Mouse (Mus musculus) C2C12 (cell line): Measurements from ENCODE around the gene Ndufa12.

Experiments used
- CTCF ChIP-seq: IDR thresholded peaks from one replicate; pipeline ENCODE4 v1.5.1; 2011; ENCODE audit not compliant: control insufficient read depth, insufficient read depth, insufficient read length
- FOSL1 ChIP-seq: IDR thresholded peaks from one replicate; pipeline ENCODE4 v1.8.0; 2011; ENCODE audit warnings: mild to moderate bottlenecking, low read length; ENCODE audit not compliant: poor library complexity, insufficient read depth, severe bottlenecking
- MAX ChIP-seq: IDR thresholded peaks from one replicate; pipeline ENCODE4 v1.6.1; 2011; ENCODE audit warnings: mild to moderate bottlenecking, control low read depth
- MYOD1 ChIP-seq: IDR thresholded peaks from one replicate; pipeline ENCODE4 v1.6.1; 2011; ENCODE audit warnings: low read depth; ENCODE audit not compliant: control insufficient read depth, insufficient read length
- USF1 ChIP-seq: IDR thresholded peaks from one replicate; pipeline ENCODE4 v1.6.1; 2011; ENCODE audit warnings: low read depth, mild to moderate bottlenecking, control low read depth, moderate library complexity

DNA sequence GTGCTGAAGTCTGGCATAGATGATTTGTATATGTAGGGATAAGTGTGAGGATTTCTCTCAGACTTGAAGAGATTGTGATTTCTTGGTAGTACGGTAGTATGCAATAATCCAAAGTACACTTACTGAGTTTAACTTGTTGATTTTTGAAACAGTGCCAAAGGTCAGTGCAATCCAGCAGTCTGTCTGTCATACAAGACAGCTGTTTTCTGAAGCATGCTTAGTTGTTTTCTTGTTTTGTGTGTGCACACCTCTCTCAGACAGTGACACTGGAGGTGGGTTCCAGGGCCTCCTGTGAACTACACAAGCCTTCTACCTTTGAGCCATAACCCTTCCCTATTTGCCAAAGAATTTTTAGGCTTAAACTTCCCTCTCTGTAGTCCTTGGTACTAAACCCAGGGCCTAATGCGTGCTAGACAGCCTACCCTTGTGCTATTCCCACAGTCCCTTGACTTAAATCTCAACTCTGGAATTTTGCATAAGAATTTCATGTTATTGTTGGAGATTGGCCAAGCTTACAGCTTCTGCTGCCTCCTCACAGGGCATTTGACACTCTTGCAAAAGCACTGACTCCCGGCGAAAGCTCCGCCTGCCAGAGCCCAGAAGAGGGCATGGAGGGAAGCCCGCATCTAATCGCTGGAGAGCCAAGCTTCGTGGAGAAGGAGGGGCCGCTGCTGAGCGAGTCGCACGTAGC lies 26.9 kb upstream of the Ndufa12 start:
- TF ChIP-seq CTCF (no peak), USF1 (no peak), MAX (no peak), MYOD1 (no peak), FOSL1 (no peak)
